Mouse (Mus musculus): ENCODE data around the gene Zswim2.

DNA sequence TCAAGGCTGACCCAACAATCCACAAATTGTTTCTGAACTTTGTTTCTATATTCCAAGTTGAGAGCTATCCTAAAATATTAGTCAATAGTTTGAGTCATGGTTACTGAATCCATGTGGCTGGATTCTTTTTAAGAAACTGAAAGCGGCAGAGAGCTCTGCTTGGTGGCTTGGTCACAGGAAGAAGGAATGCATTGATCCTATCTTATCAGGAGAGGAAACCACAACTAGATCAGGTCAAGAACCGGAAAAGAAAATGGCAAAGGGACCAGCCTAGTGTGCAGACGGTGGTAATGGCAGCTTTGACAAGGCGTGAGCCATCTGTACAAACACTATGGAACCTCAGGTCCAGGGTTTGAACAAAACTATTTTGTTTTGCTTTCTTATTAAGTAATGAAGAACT is 764 bp upstream of the Zswim2 start:
- TF ChIP-seq CTCF (IDR thresholded peaks at IDR 0.05; ENCODE audit: extremely low read depth, insufficient read depth, insufficient read length, insufficient replicate concordance) (no peak), POLR2A (IDR thresholded peaks at IDR 0.05; ENCODE audit: low read depth, low read length) (no peak)

Measured in spleen, adult 2 months (tissue).